Mouse (Mus musculus): ENCODE measurements at regions not wholly inside any gene's neighbourhood (a gene's known extent, or its start where the extent isn't known, plus 50 kb on each side); places are given as distances from the start of the nearest gene placed in this dataset.

DNA sequence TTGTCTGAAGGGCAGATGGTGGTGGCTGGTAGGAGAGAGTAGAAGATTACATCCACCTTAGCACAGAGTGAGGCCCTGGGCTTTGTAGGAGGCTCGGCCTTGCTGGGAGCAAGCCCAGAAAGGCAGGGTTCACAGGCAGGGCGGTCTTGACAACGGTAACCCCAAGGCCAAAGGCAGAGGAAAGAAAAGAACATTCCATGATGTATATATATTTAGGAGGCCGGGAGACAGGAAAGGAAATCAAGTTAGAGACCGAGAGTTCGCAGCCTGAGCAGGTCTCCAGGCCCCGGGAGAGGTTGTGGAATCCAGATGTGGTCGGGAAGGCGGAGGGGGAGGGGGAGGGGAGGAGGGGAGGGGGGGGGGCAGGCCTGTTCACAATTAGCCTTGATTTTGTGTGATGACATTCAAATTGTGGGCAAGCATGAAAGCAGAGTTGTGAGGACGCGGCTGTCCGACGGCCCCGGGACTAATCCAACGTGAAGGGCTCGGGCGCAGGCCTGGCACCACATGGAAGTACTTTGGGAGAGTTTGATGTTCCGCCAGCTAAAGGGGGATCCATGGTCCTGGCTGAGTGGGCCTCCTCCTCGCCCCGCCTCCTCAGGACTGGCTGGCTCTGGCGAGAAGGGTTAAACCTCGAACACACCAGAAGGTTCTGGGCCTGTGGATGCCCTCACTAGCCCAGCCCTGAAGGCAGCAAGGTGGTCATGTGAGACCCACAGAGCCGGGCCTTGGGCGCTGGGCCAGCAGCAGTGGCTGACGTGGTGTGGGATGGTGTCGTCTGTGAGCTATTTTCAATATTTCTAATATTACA lies 131.8 kb upstream of the Gm26897 start:
- no peak for DNase-seq

DNA sequence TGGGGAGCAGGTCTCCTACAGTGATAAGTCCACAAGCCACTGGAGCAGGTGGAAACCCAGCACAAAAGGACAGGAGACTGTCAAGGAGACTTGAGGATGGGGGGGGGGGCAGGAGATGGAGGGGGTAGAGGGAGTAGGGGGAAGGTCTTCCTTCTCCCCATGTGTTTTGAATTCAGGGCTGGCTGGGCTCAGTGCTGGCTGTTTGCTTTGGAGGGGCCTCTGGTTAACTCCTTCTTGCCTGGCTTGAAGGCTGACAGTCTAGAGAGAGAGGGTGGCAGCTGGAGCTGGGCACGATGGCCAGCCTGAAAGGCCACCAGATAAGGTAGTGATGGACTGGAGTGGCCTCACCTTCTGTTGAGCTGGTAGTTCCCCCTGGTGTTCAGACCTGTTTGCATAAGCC lies 120.0 kb upstream of the Gm26897 start:
- no peak for DNase-seq

DNA sequence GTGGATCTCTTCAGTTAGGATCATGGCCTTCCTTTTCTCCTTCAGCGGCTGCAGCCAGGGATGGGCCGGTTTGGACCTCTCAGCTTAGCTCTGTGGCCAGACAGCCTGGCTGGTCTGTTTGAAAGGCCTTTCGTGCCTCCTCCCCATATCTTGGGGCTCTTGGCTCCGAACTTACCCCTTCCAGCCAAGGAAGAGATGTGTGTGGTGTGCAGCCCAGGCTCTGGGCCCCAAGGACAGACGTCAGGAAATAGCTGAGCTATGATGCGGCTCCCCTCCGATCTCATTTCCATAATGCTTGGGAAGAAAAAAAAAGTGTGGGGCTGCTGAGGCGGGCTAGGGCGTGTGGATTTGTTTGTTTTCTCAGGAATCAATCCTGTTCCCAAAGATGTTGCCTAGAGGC lies 113.8 kb upstream of the Gm26897 start:
- no peak for DNase-seq

DNA sequence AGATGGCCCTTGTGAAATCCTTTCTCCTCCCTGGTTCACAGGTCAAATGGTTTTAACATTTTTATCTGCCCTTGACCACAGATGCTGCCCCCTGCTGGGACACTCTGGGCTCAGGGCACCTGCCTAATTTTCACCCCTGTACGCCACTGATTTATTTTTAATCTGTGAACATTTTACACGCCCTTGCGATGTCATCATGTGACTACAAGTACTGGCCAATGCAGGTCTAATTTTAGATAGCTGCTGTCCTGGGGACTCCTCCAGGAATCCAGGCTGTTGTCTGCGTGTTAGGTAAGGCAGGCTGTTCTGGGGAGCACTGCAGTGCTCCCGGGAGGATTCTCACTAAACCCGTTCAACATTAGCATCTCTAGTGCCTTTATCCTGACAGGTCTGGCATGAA lies 113.1 kb upstream of the Gm26897 start:
- peak; percentile 17 for DNase-seq

DNA sequence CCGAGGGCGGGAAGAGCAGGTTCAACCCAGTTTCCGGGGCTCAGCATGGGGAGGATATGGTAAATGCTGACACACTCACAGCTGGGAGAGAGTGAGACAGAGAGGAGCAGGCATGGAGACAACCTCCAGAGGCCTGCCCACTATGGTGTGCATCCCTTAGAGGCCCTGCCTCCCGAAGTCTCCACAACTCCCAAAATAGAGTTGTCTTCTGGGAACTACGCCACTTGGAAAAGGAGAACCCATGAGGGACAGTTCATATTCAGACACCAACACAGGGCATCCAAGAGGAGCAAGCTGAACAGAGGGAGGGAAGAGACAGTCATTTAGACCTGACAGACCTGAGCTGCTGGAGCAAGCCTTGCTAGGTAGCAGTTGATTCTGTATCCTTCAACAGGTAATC lies 111.2 kb upstream of the Gm26897 start:
- no peak for DNase-seq

DNA sequence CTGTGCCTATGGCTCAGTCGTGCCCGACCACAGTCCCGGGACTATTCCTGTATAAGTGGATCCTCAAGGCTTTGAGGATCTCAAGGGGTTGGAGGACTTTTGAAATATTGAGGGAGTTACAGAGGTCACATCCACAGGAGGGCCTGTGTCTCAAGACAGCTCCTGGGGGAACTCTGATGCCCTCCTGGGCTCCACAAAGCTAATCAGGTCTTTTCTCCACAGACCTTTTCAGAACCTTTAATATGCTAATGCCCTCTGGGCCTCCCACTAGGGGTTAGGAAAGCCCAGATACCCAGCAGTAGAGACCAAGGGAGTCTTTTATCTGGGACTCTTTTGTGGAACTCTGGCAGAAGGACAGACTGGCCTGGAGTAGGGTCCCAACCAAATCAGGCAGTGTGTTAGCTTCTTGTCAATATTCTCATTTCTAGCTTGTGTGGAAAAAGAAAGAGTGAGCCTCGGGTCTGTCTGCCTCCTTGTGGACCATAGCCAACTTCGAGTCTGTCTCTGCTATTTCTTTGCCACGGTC lies 107.4 kb upstream of the Gm26897 start:
- DNase-seq, result no peak

DNA sequence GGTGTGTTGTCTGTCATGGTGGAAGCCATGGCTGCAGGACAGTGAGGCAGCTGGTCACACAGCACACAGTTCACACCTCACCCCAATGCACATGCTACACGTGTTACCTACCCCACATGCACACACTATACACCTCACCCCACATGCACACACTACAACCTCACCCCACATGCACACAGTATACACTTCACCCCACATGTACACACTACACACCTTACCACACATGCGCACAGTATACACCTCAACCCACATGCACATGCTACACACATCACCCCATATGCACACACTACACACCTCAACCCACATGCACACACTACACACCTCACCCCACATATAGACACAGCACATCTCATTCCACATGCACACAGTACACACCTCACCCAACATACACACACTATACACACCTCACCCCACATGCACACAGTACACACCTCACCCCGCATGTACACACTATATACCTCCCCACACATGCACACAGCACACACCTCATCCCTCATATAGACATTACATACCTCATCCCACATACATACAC lies 103.3 kb upstream of the Gm26897 start:
- DNase-seq, result no peak

DNA sequence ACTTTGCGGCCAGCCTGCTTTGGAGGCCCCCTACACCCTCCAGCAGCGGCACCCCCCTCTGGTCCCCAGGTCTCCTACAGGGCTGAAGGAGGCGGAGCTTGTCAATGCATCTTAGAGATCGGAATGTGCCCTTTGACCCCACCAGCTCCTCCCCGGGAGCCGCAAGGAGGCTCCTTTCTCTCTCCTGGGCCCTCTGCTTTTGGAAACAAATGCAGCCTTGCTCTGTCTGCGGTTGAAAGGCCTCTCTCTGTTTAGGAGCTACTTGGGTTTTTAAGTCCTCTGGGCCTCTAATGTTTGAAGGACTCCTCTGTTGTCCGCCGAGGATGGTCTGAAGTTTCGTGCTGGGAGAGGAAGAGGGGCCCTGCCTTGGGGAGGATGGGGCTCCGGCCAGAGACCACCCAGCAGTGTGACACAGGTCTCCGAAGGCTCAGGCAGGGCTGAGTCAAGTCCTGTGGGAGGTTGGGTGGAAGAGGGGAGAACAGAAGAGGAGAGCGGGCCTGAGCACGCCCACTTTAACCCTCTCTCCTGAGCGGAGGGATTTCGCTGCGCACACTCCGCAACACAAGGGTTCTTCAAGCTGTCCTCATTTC lies 102.1 kb upstream of the Gm26897 start:
- no peak for DNase-seq

DNA sequence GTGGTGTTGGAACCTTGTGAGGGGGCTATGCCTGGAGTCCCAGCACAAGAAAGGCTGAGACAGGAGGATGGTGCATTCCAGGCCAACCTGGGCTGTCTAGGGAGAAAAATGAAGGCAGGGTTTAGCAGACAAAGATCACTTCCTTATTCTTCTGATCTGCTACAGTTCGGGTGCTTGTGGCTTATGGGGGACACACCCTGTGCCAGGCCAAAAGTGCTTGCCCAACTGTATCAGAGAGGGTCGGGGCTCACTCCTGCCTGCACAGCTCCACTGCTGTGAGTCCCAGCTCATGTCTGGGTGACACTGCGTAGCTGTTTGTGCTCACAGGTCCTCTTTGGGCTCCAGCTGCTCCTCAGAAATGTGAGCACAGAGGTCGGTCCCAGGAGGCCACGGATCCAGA lies 98.6 kb upstream of the Gm26897 start:
- DNase-seq, result no peak

DNA sequence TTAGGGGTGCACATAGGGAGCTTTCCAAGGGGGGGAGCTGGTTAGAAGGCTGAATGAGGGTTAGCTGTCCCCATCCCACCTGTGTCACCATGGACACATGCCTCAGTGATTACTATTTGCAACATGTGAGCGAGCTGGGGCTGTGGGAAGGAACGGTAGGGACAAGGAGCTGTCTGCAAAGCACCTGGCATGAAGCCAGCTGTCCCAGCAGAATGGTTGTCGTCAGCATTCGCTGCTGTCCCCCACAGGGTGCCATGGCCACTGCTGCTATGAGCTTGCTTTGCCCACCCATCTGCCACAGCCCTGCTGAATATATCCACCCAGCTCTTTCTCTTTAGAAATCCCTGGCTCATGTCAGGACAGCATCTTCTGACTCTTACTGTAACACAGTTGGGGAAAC lies 96.8 kb upstream of the Gm26897 start:
- no peak for DNase-seq

DNA sequence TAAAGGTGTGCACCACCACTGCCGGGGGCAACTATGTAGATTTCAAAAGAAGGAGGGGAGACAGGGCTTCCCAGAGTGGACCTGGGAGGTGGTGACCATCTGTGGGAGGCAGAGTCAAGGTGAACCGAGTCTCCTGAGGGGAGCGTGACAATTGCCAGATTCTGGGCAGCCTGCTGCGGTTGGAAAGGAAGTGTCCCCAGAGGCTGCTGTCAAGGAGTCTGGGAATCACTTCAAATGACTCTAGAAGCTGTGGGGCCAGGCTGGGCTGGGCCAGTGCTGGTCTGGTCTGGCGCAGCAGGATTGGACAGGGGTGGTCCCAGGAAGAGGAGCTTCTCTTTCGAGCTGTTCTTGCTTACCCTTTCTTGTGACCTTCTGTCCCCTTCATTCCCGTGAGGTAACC lies 95.4 kb upstream of the Gm26897 start:
- DNase-seq, result no peak

DNA sequence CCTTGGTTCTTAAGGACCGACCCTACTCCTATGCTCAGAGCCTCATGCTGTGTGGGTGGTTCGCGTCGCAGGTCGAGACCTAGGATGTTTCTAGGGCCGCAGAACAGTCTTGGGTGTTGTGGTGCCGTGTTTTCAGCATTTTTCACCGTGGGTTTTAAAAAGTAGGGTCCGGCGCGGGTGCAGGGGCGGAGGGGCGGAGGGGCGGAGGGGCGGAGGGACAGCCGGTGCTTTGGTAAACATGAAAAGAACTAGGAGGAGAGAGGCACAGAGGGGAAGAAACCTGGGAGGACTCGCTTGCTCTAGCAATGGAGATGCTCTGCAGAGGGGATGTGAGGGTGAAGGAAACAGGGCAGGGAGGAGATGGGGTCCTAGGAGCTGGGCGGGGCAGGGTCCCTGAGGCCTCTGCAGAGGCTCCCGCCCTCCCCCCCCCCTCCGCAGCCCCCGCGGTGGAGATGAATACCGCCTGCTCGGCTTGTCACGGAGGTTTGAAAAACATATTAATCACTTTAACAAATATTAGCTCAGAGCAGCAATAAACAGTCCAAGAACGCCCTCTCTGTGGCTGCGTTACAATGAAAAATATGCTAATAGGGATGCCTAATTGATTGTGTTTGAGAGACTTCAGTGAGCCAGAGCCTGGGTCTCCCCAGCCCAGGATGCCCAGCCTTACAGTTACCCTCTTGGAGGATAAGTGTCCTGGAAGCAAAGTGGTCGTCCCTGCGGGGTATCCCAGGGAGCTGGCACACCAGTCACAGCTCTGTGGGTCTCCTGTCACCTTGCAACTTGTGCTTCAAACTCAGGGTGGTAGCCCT lies 94.0 kb upstream of the Gm26897 start:
- no peak for DNase-seq

DNA sequence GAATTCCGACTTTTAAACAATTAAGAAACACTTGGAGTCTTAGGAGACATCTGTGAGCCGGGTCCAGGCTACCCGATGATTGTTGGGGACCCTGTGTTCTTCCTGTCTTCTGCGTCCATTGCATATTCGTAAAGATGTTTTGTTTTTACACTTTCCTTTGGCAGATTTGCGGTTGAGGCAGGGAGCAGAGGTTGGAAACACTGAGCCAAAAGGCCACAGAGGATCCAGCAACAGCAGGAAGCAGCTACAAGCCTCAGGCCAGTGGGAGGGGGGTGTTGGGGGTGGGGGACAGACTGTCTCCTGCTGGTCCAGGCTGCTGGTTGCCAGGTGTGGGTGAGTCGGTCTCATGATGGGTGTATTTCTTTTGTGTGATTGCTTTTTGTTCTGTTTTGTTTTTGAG lies 92.7 kb upstream of the Gm26897 start:
- DNase-seq, result no peak

DNA sequence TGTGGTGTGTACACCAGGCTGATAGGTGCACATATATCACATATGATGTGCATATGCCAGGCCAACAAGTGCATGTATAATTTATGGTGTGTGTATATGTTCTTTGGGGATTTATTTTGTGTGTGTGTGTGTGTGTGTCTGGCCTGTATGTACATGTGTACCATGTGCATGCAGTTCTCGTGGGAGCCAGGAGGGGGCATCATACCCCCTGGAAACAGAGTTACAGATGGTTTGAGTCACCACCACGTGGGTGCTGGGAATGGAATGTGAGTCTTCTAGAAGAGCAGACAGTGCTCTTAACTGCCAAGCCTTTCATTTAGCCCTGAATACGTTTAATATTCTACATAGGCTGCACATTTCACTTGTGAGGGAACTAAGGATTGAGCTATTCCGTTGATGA lies 92.0 kb upstream of the Gm26897 start:
- no peak for DNase-seq

DNA sequence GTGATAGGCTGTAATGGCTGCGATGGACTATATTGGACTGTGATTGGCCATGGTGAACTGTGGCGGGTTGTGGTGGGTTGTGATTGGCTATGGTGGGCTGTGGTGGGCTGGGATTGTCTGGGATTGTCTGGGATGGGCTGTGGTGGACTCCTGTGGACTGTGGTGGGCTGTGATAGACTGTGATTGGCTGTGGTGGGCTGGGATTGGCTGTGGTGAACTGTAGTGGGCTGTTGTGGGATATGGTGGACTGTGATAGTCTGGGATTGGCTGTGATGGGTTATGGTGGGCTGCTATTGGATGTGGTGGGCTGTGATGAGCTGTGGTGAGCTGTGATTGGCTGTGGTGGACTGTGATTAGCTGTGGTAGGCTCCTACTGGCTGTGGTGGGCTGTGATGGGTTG lies 89.6 kb upstream of the Gm26897 start:
- no peak for DNase-seq

DNA sequence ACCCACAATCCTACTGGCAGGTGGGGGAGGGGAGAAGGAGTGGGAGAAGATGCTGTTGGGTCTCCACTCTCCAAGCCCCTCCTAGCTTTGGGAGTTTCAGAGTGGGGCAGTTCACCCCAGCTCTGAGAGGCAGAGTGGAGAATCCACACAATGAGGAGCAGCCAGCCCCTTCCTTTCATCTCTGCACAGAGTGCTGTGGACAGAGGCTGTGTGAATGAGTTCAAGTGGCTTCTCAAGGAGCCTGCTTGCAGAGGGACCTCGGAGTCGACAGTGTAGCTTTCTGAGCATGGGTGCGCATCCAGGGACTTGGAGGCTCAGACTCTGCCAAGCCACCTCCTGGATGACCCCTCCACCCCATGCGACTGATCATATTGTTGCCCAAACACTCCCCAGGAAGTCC lies 88.9 kb upstream of the Gm26897 start:
- DNase-seq, result no peak

DNA sequence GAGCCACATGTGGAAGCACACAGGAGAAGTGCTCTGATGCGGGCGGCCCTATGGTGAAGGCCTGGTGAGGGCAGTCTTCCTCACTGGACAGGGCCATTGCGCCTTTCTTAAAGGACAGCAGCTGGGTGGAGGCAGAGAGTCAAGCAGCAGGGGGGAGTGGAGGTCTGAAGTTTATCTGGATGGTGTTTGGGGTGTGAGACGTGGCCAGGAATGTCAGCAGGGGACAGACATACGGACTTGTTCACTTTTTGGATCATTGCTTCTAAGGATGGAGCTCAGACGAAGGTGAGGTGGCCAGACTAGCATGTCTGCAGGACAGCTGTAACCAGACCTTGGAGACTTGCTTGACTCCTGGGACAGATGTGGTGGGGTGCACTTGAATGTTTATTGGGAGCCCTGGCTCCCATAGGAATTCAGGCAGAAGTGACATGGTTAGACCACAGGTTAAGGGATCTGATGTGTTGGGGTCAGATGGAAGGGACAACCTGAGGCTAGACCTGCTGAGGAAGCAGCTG lies 86.0 kb upstream of the Gm26897 start:
- DNase-seq, result no peak

DNA sequence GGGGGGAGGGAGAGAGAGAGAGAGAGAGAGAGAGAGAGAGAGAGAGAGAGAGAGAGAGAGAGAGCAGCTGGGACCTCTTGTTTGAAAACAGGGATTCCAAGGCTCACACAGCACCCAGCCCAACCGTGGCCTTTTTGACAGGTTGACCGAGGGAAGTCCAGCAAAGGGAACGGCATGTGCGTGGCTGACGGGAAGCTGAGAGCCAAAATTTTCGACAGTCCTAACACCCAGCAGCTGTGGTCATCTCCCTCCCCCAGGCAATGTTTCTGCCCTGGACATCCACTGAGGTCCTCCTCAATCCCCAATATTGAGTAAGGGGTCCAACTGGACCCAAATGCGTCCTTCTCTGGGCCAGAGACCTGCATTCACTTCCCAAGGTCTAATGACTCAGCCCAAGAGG lies 85.2 kb upstream of the Gm26897 start:
- no peak for DNase-seq

DNA sequence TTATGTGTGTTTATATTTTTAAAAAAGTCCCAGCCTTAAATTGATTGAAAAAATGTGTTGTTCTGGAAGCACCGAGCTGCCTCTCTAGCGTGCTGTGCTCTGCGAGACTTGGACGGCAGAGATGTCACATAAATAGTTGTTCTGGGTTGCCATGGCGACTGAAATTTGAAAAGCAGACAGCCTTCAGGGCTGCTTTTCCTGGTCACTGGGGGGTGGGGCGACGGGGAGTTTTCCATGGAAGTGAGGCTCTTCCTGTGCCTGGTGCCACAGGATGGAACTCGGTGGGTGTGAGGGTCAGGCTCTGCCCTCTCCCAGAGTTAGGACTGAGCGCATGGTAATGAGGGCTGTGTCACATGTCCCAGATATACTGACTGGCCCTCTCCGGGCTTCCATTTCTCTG lies 84.7 kb upstream of the Gm26897 start:
- peak; percentile 56 for DNase-seq

DNA sequence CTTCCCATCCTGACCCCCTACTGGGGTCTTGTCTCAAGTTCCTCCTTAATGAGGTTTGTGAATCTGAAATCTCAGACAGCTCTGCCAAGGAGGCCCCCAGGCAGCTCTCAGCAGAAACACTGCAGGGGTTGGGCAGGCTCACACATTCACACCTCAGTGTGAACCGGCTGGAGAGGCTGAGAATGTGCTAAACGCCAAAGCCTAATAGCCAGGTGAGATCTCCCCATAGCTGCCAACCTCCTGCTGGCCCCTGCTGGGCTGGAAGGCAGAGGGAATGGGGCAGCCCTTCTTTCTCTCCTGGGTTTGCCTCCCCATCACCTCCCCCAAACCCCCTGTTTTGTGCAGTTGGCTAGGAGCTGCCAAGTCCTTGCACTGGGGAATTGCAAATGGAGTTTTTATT lies 81.3 kb upstream of the Gm26897 start:
- no peak for DNase-seq

DNA sequence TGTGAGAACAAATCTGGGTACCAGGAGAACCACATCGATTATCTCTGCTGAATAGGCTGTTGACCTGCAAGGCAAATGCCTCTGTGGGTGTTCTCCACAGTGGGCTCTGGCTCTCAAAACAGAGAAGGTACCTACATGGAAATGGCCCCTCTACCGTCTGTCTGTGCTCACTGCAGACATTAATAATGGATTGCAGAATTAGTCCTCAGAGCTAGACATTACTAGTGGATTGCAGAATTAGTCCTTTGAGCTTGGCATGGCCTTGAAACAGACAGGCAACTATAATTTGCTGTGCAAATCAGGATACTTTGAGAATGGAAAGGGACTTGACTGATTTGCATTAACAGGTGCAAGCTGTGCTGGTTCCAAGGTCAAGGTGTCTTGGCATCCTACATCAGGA lies 77.3 kb upstream of the Gm26897 start:
- DNase-seq, result no peak

DNA sequence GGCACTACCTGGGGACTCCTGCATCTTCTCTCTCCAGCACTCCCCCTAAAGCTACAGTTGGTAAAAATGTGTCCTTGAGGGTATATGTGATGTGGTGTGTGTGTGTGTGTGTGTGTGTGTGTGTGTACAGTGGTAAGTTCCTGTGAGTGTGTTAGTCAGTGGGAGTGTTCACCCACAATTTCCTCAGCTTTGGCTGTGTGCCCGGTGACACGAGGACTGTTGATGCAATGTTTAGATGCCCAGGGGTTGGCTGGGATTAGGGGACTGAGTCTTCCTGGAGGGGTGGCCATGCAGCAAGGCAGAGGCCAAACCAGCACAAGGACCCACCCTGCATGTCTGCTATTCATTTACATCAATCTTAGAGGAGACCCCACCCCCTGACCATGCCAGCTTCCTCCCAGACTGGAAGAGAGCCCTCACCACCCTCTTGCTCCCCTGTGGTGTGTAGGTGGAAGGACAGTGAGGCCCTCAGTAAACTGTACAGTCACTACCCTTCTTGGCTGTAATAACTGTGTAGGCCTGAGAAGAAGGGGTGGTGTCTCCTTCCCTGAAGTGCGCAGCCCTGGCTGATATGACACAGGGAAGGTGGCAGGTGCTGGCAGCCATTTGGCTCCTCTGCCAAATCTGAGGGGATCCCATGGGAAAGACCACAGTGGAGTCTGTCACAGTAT lies 75.8 kb upstream of the Gm26897 start:
- no peak for DNase-seq

DNA sequence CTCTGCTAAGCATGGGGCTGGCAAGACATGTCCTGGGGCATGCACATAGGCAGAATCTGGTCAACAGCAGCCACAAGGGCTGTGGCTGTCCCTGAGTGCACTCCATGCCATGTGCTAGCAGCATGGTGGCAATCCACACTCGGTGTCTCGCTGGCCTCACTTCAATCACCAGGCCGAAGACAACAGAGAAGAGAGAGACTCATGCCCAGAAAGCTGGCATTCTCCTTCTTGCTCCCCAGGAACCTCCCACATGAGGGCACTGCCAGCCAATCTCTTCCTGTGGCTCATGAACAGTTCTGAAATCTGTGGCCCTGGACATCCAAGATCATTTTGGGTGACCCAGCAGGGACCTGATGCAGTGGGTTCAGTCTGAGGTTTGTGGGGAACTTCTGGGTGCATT lies 74.5 kb upstream of the Gm26897 start:
- DNase-seq, result no peak
